Mouse (Mus musculus): ENCODE measurements around the gene Dnajc17.
A peak's percentile ranks its signal among the peaks of the same experiment; 100 is the strongest.

GRCm38 (mm10) chr2:119250826-119251478, 42.4 kb upstream of the Dnajc17 start:
- TF ChIP-seq POLR2A (IDR thresholded peaks at IDR 0.05; ENCODE audit: insufficient read depth, low read depth, low read length): no peak
- TF ChIP-seq EP300 (IDR thresholded peaks at IDR 0.05; ENCODE audit: insufficient read depth, low read depth, low read length): 0 out of 2 replicates have a peak, but pooled peaks have one; percentile 62
- TF ChIP-seq CTCF (IDR thresholded peaks at IDR 0.05): no peak; the same call in none of the 2 replicates
